Mouse (Mus musculus) forebrain, embryonic 10.5 days (tissue): ENCODE results near the gene Abhd10. TPM values are rescaled to one million over a fixed set of nuclear protein-coding genes. Genes with fewer than 3 reads are reported as not detected.

Source experiments
- DNase-seq: peaks from one replicate; pipeline ENCODE4 v3.0.0-alpha.2; 2017; ENCODE audit warnings: low spot score; ENCODE audit errors: extremely low spot score
- H3K27ac ChIP-seq: fragments of 300-500 bp; sonication (generic); 2 replicates; pipeline ENCODE4 v1.5.1; 2016; ENCODE audit warnings: mild to moderate bottlenecking
- H3K27me3 ChIP-seq: fragments of 300-500 bp; sonication (generic); 2 replicates; pipeline ENCODE4 v1.6.1; 2016; ENCODE audit warnings: mild to moderate bottlenecking; ENCODE audit not compliant: poor library complexity, severe bottlenecking
- H3K36me3 ChIP-seq: fragments of 300-500 bp; sonication (generic); replicated peaks from 2 replicates; pipeline ENCODE4 v1.6.1; 2016; ENCODE audit warnings: mild to moderate bottlenecking, moderate library complexity
- H3K4me1 ChIP-seq: fragments of 300-500 bp; sonication (generic); 2 replicates; pipeline ENCODE4 v1.6.1; 2016
- H3K4me3 ChIP-seq: fragments of 300-500 bp; sonication (generic); 2 replicates; pipeline ENCODE4 v1.5.1; 2016; ENCODE audit warnings: mild to moderate bottlenecking, moderate library complexity
- H3K9me3 ChIP-seq: fragments of 300-500 bp; sonication (generic); 2 replicates; pipeline ENCODE4 v1.6.1; 2016; ENCODE audit warnings: mild to moderate bottlenecking, moderate library complexity
- WGBS: fragments of 180-500 bp; shearing (Covaris S2); methylation state at CpG from one replicate; pipeline ENCODE4 v1.1.7; 2016; 5-methylcytosine and 5-hydroxymethylcytosine counted together
- polyA plus RNA-seq: library from polyadenylated mRNA; unstranded; fragments of >200 nt; fragmentation: Nextera tagmentation; extraction: Ambion mirVana; gene quantifications from 2 replicates; pipeline ENCODE4 v1.2.1, GENCODE M21; 2016

Abhd10 gene
- polyA plus RNA-seq, 1 experiment from 2014 or later, result 41.4 TPM

GRCm38 (mm10) chr16:45690178-45690577 is 52.6 kb downstream of the Abhd10 start:
- DNase-seq, result peak; percentile 23
- WGBS, result 25% methylated on average over 4 of the region's 4 CpGs
- peaks cover 12% of the 10 kb centered on the region for H3K4me1 ChIP-seq

GRCm38 (mm10) chr16:45686833-45687232 is 55.9 kb downstream of the Abhd10 start:
- Histone ChIP-seq H3K36me3 (no peaks in the 10 kb centered on the region), H3K27me3 (no peaks in the 10 kb centered on the region), H3K4me3 (no peak overlapping the region), H3K9me3 (no peaks in the 10 kb centered on the region), H3K27ac (no peak overlapping the region), H3K4me1 (peaks cover 12% of the 10 kb centered on the region)
- 83% methylated on average over 3 of the region's 3 CpGs for WGBS
- DNase-seq, result no peak

More at GRCm38 (mm10) chr16:45690178-45690577, 52.6 kb downstream of the Abhd10 start:
- H3K9me3 ChIP-seq, result no peaks in the 10 kb centered on the region
- H3K27me3 ChIP-seq, result no peaks in the 10 kb centered on the region
- H3K4me3 ChIP-seq, result no peak overlapping the region
- H3K36me3 ChIP-seq, result no peaks in the 10 kb centered on the region
- H3K27ac ChIP-seq, result peak overlapping the region; percentile 57; the same call in 1 of the 2 replicates

- Histone ChIP-seq H3K27ac (no peak overlapping the region), H3K9me3 (no peaks in the 10 kb centered on the region), H3K4me1 (peaks cover 6% of the 10 kb centered on the region), H3K27me3 (no peaks in the 10 kb centered on the region), H3K36me3 (no peaks in the 10 kb centered on the region), H3K4me3 (no peak overlapping the region)
- WGBS, result 69% methylated on average over 3 of the region's 3 CpGs
- DNase-seq, result no peak
Observed at GRCm38 (mm10) chr16:45685295-45685694, 57.5 kb downstream of the Abhd10 start.

- peak; percentile 73 for DNase-seq
- 16% methylated on average over 8 of the region's 8 CpGs for WGBS
- Histone ChIP-seq H3K9me3 (no peaks in the 10 kb centered on the region), H3K27me3 (no peaks in the 10 kb centered on the region), H3K4me1 (peaks cover 1% of the 10 kb centered on the region), H3K4me3 (no peak overlapping the region), H3K36me3 (no peaks in the 10 kb centered on the region), H3K27ac (no peak overlapping the region)
Observed at GRCm38 (mm10) chr16:45684815-45685214, 57.9 kb downstream of the Abhd10 start.

Other genes with a start within 250 kb of the Abhd10 start
- not detected in 2 replicates for gene Gm609, start 250.0 kb downstream of the Abhd10 start, polyA plus RNA-seq
- not detected in 2 replicates for gene Gm17783, start 210.9 kb downstream of the Abhd10 start, polyA plus RNA-seq
- gene Slc9c1, start 207.6 kb downstream of the Abhd10 start, polyA plus RNA-seq, result not detected in 2 replicates
- gene Gcsam, start 132.6 kb downstream of the Abhd10 start, polyA plus RNA-seq, result 0.09 and 0.12 TPM in 2 replicates
- 0.07 and 0.15 TPM in 2 replicates for gene BC016579, start 88.9 kb downstream of the Abhd10 start, polyA plus RNA-seq
- gene Tmprss7, start 49.3 kb downstream of the Abhd10 start, polyA plus RNA-seq, result 0.31 and 0.42 TPM in 2 replicates
- gene Tagln3, start 18.3 kb downstream of the Abhd10 start, polyA plus RNA-seq, result 83.4 and 104 TPM in 2 replicates
- 28.0 and 28.3 TPM in 2 replicates for gene Phldb2, start 210.6 kb upstream of the Abhd10 start, polyA plus RNA-seq